Mouse (Mus musculus) c-Kit-positive CD71-negative TER-119-negative erythroid progenitor cells, embryonic 14.5 days (primary cell): ENCODE results near the gene Ltbp3.

Experiments
- DNase-seq: peaks from one replicate; pipeline ENCODE4 v3.0.0-alpha.2; 2013; ENCODE audit warnings: low read depth

Gene Ltbp3

DNA sequence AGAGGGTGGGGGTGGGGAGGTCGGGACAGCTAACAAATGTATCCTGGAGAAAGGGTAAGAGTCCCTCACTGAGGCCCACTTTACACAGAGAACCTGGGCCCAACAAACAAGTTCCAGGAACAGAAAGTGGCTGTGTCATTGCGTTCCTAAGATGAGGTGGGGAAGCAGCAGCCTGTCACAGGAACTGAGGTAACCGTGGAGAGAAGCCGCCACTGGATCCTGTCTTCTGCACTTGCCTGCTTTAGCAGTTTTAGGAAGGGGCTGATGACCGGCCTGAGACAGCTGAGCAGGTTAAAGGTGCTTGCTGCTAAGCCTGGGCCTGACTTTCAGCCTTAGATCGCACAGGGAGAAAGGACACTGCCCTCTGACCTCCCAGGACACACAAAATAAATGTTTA, 66.1 kb downstream of the Ltbp3 start:
- no peak for DNase-seq

DNA sequence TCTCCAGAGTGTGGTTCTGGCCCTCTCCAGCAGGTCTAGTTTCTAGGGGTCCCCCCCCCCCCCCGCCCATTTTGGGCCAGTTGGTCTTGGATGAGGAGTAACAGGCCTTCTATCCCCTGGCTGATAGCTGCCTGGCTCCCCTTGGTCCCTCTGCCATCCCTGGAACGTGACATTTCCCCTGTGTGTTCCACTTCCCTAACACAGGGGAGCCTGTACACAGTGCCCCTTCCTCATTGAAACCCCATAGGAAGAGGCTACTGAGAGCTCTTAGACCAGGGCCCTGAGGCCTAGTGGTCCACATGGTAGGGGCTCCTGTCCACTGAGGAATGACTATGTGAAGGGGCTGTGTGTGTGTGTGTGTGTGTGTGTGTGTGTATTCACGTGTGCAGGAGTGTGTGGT, 67.0 kb downstream of the Ltbp3 start:
- no peak for DNase-seq
